Mouse (Mus musculus) G1E (cell line): ENCODE results near the gene Strbp.

ENCODE experiments used
- CTCF ChIP-seq: IDR thresholded peaks from 2 replicates; pipeline ENCODE4 v1.5.1; 2012; ENCODE audit warnings: low read depth, low read length, inconsistent platforms, mixed read lengths
- GATA1 ChIP-seq: IDR thresholded peaks from 2 replicates; pipeline ENCODE4 v1.6.1; 2012; ENCODE audit warnings: borderline replicate concordance, low read length, inconsistent platforms, mixed read lengths

GRCm38 (mm10) chr2:37731241-37731801 is 27.7 kb upstream of the Strbp start:
- TF ChIP-seq CTCF: no peak
- no peak for TF ChIP-seq GATA1
